ENCODE assay signal across 7 mouse cellular contexts in genomic region chr11:102408888-102409794, GRCm38 (mm10). TPM values are rescaled to one million over a fixed set of nuclear protein-coding genes. Genes with fewer than 3 reads are reported as not detected.
DNase-seq lines count a peak whose midpoint lies in the region; ATAC-seq lines count a peak whose summit lies in the region.

No protein-coding gene starts in this region.

- ATAC-seq in lung, embryonic 15.5 days (ENCODE audit: borderline replicate concordance, extremely low read depth, low FRiP score, low TSS enrichment) = no peak
- ATAC-seq in stomach, embryonic 14.5 days (ENCODE audit: insufficient number of reproducible peaks, insufficient read depth, low FRiP score, low read depth) = no peak

- no peaks in the 10 kb centered on the region for H3K9me3 ChIP-seq in lung, embryonic 15.5 days
- H3K9me3 ChIP-seq in forebrain, embryonic 10.5 days = no peaks in the 10 kb centered on the region
- H3K9me3 ChIP-seq in limb, embryonic 10.5 days (replicated peaks) = no peaks in the 10 kb centered on the region
- no peaks in the 10 kb centered on the region for H3K9me3 ChIP-seq in stomach, embryonic 14.5 days (ENCODE audit: control insufficient read depth, low read depth, low read length)

- WGBS in lung, embryonic 15.5 days = 31% methylated on average over 15 of the region's 15 CpGs
- 42% methylated on average over 15 of the region's 15 CpGs for whole genome bisulfite sequencing in forebrain, embryonic 10.5 days
- 34% methylated on average over 15 of the region's 15 CpGs for WGBS in limb, embryonic 10.5 days
- 37% methylated on average over 15 of the region's 15 CpGs for WGBS in stomach, embryonic 14.5 days

- peak overlapping the region; percentile 97 for H3K4me3 ChIP-seq in lung, embryonic 15.5 days
- H3K4me3 ChIP-seq in forebrain, embryonic 10.5 days = peak overlapping the region; percentile 88
- peak overlapping the region; percentile 87 for H3K4me3 ChIP-seq in limb, embryonic 10.5 days
- H3K4me3 ChIP-seq in stomach, embryonic 14.5 days (ENCODE audit: low read depth, low read length) = peak overlapping the region; percentile 81; the same call in 1 of the 2 replicates

- peak overlapping the region; percentile 41; the same call in 1 of the 2 replicates for H3K9ac ChIP-seq in lung, embryonic 15.5 days
- H3K9ac ChIP-seq in stomach, embryonic 14.5 days (replicated peaks; ENCODE audit: low read depth, low read length) = no peak overlapping the region

- H3K4me1 ChIP-seq in lung, embryonic 15.5 days = peaks cover 47% of the 10 kb centered on the region
- H3K4me1 ChIP-seq in forebrain, embryonic 10.5 days = peaks cover 61% of the 10 kb centered on the region
- H3K4me1 ChIP-seq in limb, embryonic 10.5 days = peaks cover 52% of the 10 kb centered on the region
- H3K4me1 ChIP-seq in stomach, embryonic 14.5 days (ENCODE audit: control insufficient read depth, insufficient read depth, low read length) = peaks cover 17% of the 10 kb centered on the region

- H3K27me3 ChIP-seq in lung, embryonic 15.5 days = no peaks in the 10 kb centered on the region
- H3K27me3 ChIP-seq in forebrain, embryonic 10.5 days (ENCODE audit: poor library complexity, severe bottlenecking) = no peaks in the 10 kb centered on the region
- 0 out of 2 replicates have a peak, but pooled peaks cover 3% of the 10 kb centered on the region for H3K27me3 ChIP-seq in limb, embryonic 10.5 days (ENCODE audit: low read depth, poor library complexity, severe bottlenecking)
- H3K27me3 ChIP-seq in stomach, embryonic 14.5 days (ENCODE audit: control insufficient read depth, insufficient read depth, low read length) = no peaks in the 10 kb centered on the region

- H3K36me3 ChIP-seq in lung, embryonic 15.5 days = peaks cover 5% of the 10 kb centered on the region
- H3K36me3 ChIP-seq in forebrain, embryonic 10.5 days (replicated peaks) = peaks cover 15% of the 10 kb centered on the region
- H3K36me3 ChIP-seq in limb, embryonic 10.5 days = peaks cover 18% of the 10 kb centered on the region
- peaks cover 7% of the 10 kb centered on the region; the same call in 1 of the 2 replicates for H3K36me3 ChIP-seq in stomach, embryonic 14.5 days (ENCODE audit: control insufficient read depth, insufficient read depth, low read length)

- peak overlapping the region; percentile 82 for H3K4me2 ChIP-seq in lung, embryonic 15.5 days
- peak overlapping the region; percentile 82 for H3K4me2 ChIP-seq in stomach, embryonic 14.5 days (replicated peaks; ENCODE audit: low read depth, low read length)

- peak overlapping the region; percentile 85 for H3K27ac ChIP-seq in lung, embryonic 15.5 days
- peak overlapping the region; percentile 94 for H3K27ac ChIP-seq in forebrain, embryonic 10.5 days
- peak overlapping the region; percentile 92 for H3K27ac ChIP-seq in limb, embryonic 10.5 days
- peak overlapping the region; percentile 76; the same call in 1 of the 2 replicates for H3K27ac ChIP-seq in stomach, embryonic 14.5 days (ENCODE audit: low read length)

- DNase-seq in lung, postnatal 10 days = no peak
- DNase-seq in forebrain, embryonic 10.5 days (ENCODE audit: extremely low spot score, low spot score) = no peak
- DNase-seq in limb, embryonic 10.5 days (ENCODE audit: low spot score) = no peak
- DNase-seq in frontal cortex, postnatal 14 days (ENCODE audit: low spot score in 2 of 2) = no peak
- no peak for DNase-seq in spleen, postnatal 4 days (ENCODE audit: low spot score in 2 of 2)

RNA-seq across cellular contexts. Expression of gene Slc25a39, which starts 1.4 kb away (rescaled TPM):
- polyA plus RNA-seq in lung, embryonic 15.5 days (2015; fragmentation: Nextera tagmentation; extraction: Ambion mirVana) = 240 and 247 TPM in 2 replicates
- 255 and 262 TPM in 2 replicates for polyA plus RNA-seq in forebrain, embryonic 10.5 days (2016; fragmentation: Nextera tagmentation; extraction: Ambion mirVana)
- polyA plus RNA-seq in limb, embryonic 10.5 days (2016; fragmentation: Nextera tagmentation; extraction: Ambion mirVana) = 209 and 242 TPM in 2 replicates
- polyA plus RNA-seq in stomach, embryonic 14.5 days (2014; fragmentation: Nextera tagmentation; extraction: Ambion mirVana) = 215 and 216 TPM in 2 replicates

RNA-seq across cellular contexts. Expression of gene Rundc3a, which starts 15.9 kb away (rescaled TPM):
- polyA plus RNA-seq in lung, embryonic 15.5 days (2015; fragmentation: Nextera tagmentation; extraction: Ambion mirVana) = 1.6 and 2.0 TPM in 2 replicates
- 10.5 and 13.5 TPM in 2 replicates for polyA plus RNA-seq in forebrain, embryonic 10.5 days (2016; fragmentation: Nextera tagmentation; extraction: Ambion mirVana)
- 1.2 and 1.3 TPM in 2 replicates for polyA plus RNA-seq in limb, embryonic 10.5 days (2016; fragmentation: Nextera tagmentation; extraction: Ambion mirVana)
- 7.9 and 9.7 TPM in 2 replicates for polyA plus RNA-seq in stomach, embryonic 14.5 days (2014; fragmentation: Nextera tagmentation; extraction: Ambion mirVana)

RNA-seq across cellular contexts. Expression of gene Grn, which starts 21.0 kb away (rescaled TPM):
- 168 and 174 TPM in 2 replicates for polyA plus RNA-seq in lung, embryonic 15.5 days (2015; fragmentation: Nextera tagmentation; extraction: Ambion mirVana)
- 66.2 and 70.1 TPM in 2 replicates for polyA plus RNA-seq in forebrain, embryonic 10.5 days (2016; fragmentation: Nextera tagmentation; extraction: Ambion mirVana)
- 78.5 and 93.2 TPM in 2 replicates for polyA plus RNA-seq in limb, embryonic 10.5 days (2016; fragmentation: Nextera tagmentation; extraction: Ambion mirVana)
- 112 and 122 TPM in 2 replicates for polyA plus RNA-seq in stomach, embryonic 14.5 days (2014; fragmentation: Nextera tagmentation; extraction: Ambion mirVana)

RNA-seq across cellular contexts. Expression of gene Fam171a2, which starts 38.3 kb away (rescaled TPM):
- 4.7 and 6.9 TPM in 2 replicates for polyA plus RNA-seq in lung, embryonic 15.5 days (2015; fragmentation: Nextera tagmentation; extraction: Ambion mirVana)
- 2.2 and 2.8 TPM in 2 replicates for polyA plus RNA-seq in forebrain, embryonic 10.5 days (2016; fragmentation: Nextera tagmentation; extraction: Ambion mirVana)
- polyA plus RNA-seq in limb, embryonic 10.5 days (2016; fragmentation: Nextera tagmentation; extraction: Ambion mirVana) = 3.7 and 4.2 TPM in 2 replicates
- polyA plus RNA-seq in stomach, embryonic 14.5 days (2014; fragmentation: Nextera tagmentation; extraction: Ambion mirVana) = 7.1 and 8.0 TPM in 2 replicates

RNA-seq across cellular contexts. Expression of gene Slc4a1, which starts 43.1 kb away (rescaled TPM):
- polyA plus RNA-seq in lung, embryonic 15.5 days (2015; fragmentation: Nextera tagmentation; extraction: Ambion mirVana) = 10.1 and 14.0 TPM in 2 replicates
- polyA plus RNA-seq in forebrain, embryonic 10.5 days (2016; fragmentation: Nextera tagmentation; extraction: Ambion mirVana) = 37.4 and 52.1 TPM in 2 replicates
- 34.5 and 37.2 TPM in 2 replicates for polyA plus RNA-seq in limb, embryonic 10.5 days (2016; fragmentation: Nextera tagmentation; extraction: Ambion mirVana)
- 4.2 and 4.6 TPM in 2 replicates for polyA plus RNA-seq in stomach, embryonic 14.5 days (2014; fragmentation: Nextera tagmentation; extraction: Ambion mirVana)
